ENCODE assay signal across 8 mouse cellular contexts in the genomic region with DNA sequence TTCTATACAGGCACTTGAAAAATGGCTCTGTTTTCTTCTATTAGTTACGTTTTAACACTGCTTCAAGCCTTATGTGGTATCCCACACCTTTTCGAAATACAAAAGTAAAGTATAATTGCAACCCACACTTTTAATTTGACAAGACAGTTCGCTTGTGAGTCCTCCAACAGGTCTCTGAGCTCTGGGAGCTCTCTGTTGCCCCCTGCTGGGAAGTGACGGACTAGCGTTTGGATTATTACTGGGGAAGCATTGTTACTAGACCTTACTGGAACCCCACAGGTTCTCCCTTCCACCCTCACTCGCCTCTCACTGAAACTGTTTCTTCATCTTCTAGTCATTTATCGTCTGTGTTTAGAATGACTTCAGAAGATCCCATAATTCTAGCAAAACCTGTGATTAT. TPM values are rescaled to one million over a fixed set of nuclear protein-coding genes. Genes with fewer than 3 reads are reported as not detected.
A peak's percentile ranks its signal among the peaks of the same experiment; 100 is the strongest.
DNase-seq lines count a peak whose midpoint lies in the region; ATAC-seq and TF ChIP-seq lines count a peak whose summit lies in the region.

No protein-coding gene starts in this region.

- no peaks in the 10 kb centered on the region for H3K27me3 ChIP-seq in intestine, embryonic 14.5 days (replicated peaks; ENCODE audit: control insufficient read depth, insufficient read depth, low read length)
- no peaks in the 10 kb centered on the region for H3K27me3 ChIP-seq in intestine, embryonic 15.5 days (replicated peaks)
- peaks cover 41% of the 10 kb centered on the region for H3K27me3 ChIP-seq in Patski

- WGBS in intestine, embryonic 14.5 days = 55% methylated on average over 7 of the region's 7 CpGs
- 48% methylated on average over 7 of the region's 7 CpGs for WGBS in intestine, embryonic 15.5 days

- H3K27ac ChIP-seq in intestine, embryonic 14.5 days (ENCODE audit: low read depth) = no peak overlapping the region
- H3K27ac ChIP-seq in intestine, embryonic 15.5 days = no peak overlapping the region

- no peak for ATAC-seq in intestine, embryonic 14.5 days (replicated peaks; ENCODE audit: low FRiP score, low TSS enrichment, low read depth)
- ATAC-seq in intestine, embryonic 15.5 days = no peak
- no peak for ATAC-seq in Patski

- peak; percentile 79 for DNase-seq in intestine, embryonic 14.5 days (ENCODE audit: low spot score)
- DNase-seq in Patski (ENCODE audit: low read depth, low spot score) = no peak
- peak; percentile 49 to 53 for DNase-seq in cerebellum, postnatal 36 days
- peak; percentile 64 to 75 for DNase-seq in heart, postnatal 14 days
- peak; percentile 69 for DNase-seq in left cerebral cortex, postnatal 4 days
- DNase-seq in right cerebral cortex, adult 18-20 months = peak; percentile 42
- DNase-seq in urinary bladder, postnatal 10 days (ENCODE audit: low spot score) = peak; percentile 14

- H3K36me3 ChIP-seq in intestine, embryonic 14.5 days (ENCODE audit: control insufficient read depth, insufficient read depth, low read length) = no peaks in the 10 kb centered on the region
- H3K36me3 ChIP-seq in intestine, embryonic 15.5 days = no peaks in the 10 kb centered on the region

- CTCF ChIA-PET in Patski (lab: Charles Lee) = interaction anchor here (0.7 kb wide), 1 partner anchor 18 kb away, joined by 3 read pairs; no protein-coding TSS in a partner anchor

- TF ChIP-seq CTCF in Patski (IDR thresholded peaks at IDR 0.05) = peak; percentile 81

- H3K4me3 ChIP-seq in intestine, embryonic 14.5 days (ENCODE audit: low read depth, low read length) = no peak overlapping the region
- no peak overlapping the region for H3K4me3 ChIP-seq in intestine, embryonic 15.5 days (replicated peaks)

- H3K9me3 ChIP-seq in intestine, embryonic 14.5 days (ENCODE audit: control insufficient read depth, low read length) = no peaks in the 10 kb centered on the region
- no peaks in the 10 kb centered on the region for H3K9me3 ChIP-seq in intestine, embryonic 15.5 days

- intact Hi-C loops in heart, postnatal 14 days (cut with DNase I) = loop anchor here (2.0 kb wide), 1 partner anchor 18 kb away; no protein-coding TSS in a partner anchor
- intact Hi-C loops in left cerebral cortex, postnatal 4 days (cut with DNase I) = no loop called here

- in situ Hi-C loops in Patski (cut with MboI; ENCODE audit: low pct_unique_long_range_greater_than_20kb) = loop anchor here (25.0 kb wide), 1 partner anchor 369 kb away; a partner anchor contains a TSS

- POLR2A ChIA-PET in Patski (lab: Charles Lee) = no interaction called here

- no peaks in the 10 kb centered on the region for H3K4me1 ChIP-seq in intestine, embryonic 14.5 days (replicated peaks; ENCODE audit: control insufficient read depth, insufficient read depth, low read length)
- no peaks in the 10 kb centered on the region for H3K4me1 ChIP-seq in intestine, embryonic 15.5 days (replicated peaks)

- H3K9ac ChIP-seq in intestine, embryonic 14.5 days (ENCODE audit: low read length) = no peak overlapping the region
- no peak overlapping the region for H3K9ac ChIP-seq in intestine, embryonic 15.5 days

- H3K4me2 ChIP-seq in intestine, embryonic 14.5 days (ENCODE audit: low read length) = no peak overlapping the region
- no peak overlapping the region for H3K4me2 ChIP-seq in intestine, embryonic 15.5 days (replicated peaks)

RNA-seq across cellular contexts. Expression of a gene that starts 34.4 kb away (rescaled TPM):
- 0.24 and 0.47 TPM in 2 replicates for polyA plus RNA-seq in intestine, embryonic 14.5 days (2014; fragmentation: Nextera tagmentation; extraction: Ambion mirVana)
- 0.33 and 0.34 TPM in 2 replicates for polyA plus RNA-seq in intestine, embryonic 15.5 days (2015; fragmentation: Nextera tagmentation; extraction: Ambion mirVana)
- polyA plus RNA-seq in Patski (2021) = 0.01 TPM
- total RNA-seq in heart, postnatal 14 days (2021) = under 1 TPM; 0.20 to 0.53 TPM
- 1 to 10 TPM; 5.5 to 6.6 TPM for total RNA-seq in left cerebral cortex, postnatal 4 days (2021)

RNA-seq across cellular contexts. Expression of a gene that starts 34.6 kb away (rescaled TPM):
- 9.3 and 9.6 TPM in 2 replicates for polyA plus RNA-seq in intestine, embryonic 14.5 days (2014; fragmentation: Nextera tagmentation; extraction: Ambion mirVana)
- polyA plus RNA-seq in intestine, embryonic 15.5 days (2015; fragmentation: Nextera tagmentation; extraction: Ambion mirVana) = 5.8 and 9.0 TPM in 2 replicates
- 9.3 TPM for polyA plus RNA-seq in Patski (2021)
- 1 to 10 TPM; 7.4 to 7.8 TPM for total RNA-seq in heart, postnatal 14 days (2021)
- 1 to 10 TPM; 6.0 to 6.7 TPM for total RNA-seq in left cerebral cortex, postnatal 4 days (2021)
